Mouse (Mus musculus) kidney, adult 2 months (tissue): Measurements from ENCODE around the gene Hbq1a.
"Not testable (repeated sequence)": the region's sequence is repeated elsewhere in the genome, so short reads cannot be mapped to it uniquely, and the experiment has no call there.

ENCODE experiments used
- CTCF ChIP-seq: fragments of 200-500 bp; conservative IDR thresholded peaks from 2 replicates; pipeline ENCODE4 v1.5.1; 2011; ENCODE audit warnings: low read depth, mild to moderate bottlenecking, control low read depth, low read length, moderate library complexity, mixed read lengths; ENCODE audit not compliant: insufficient read depth, insufficient read length
- POLR2A ChIP-seq: fragments of 200-500 bp; IDR thresholded peaks from one replicate; pipeline ENCODE4 v1.6.1; 2011; ENCODE audit warnings: low read depth, low read length, control low read depth

- TF ChIP-seq CTCF, result peak; percentile 47
- TF ChIP-seq POLR2A, result not testable (repeated sequence)
Measured at GRCm38 (mm10) chr11:32299865-32300264, at the start of gene Hbq1a.
